Mouse (Mus musculus) hindbrain, embryonic 12.5 days (tissue): Measurements from ENCODE around the gene Ap2a2. TPM values are rescaled to one million over a fixed set of nuclear protein-coding genes. Genes with fewer than 3 reads are reported as not detected.
A peak's percentile ranks its signal among the peaks of the same experiment; 100 is the strongest.
"Not testable (repeated sequence)": the region's sequence is repeated elsewhere in the genome, so short reads cannot be mapped to it uniquely, and the experiment has no call there.

ENCODE experiments used
- ATAC-seq: fragments of 200-750 bp; cut with Nextera tagmentation; 2 replicates; pipeline ENCODE4 v1.8.0; 2017; ENCODE audit warnings: moderate TSS enrichment; ENCODE audit not compliant: low FRiP score
- H3K27ac ChIP-seq: fragments of 300-500 bp; sonication (generic); 2 replicates; pipeline ENCODE4 v1.5.1; 2016; ENCODE audit warnings: mild to moderate bottlenecking
- H3K27me3 ChIP-seq: fragments of 300-500 bp; sonication (generic); 2 replicates; pipeline ENCODE4 v1.6.1; 2016; ENCODE audit warnings: mild to moderate bottlenecking
- H3K36me3 ChIP-seq: fragments of 300-500 bp; sonication (generic); 2 replicates; pipeline ENCODE4 v1.6.1; 2016; ENCODE audit warnings: mild to moderate bottlenecking
- H3K4me1 ChIP-seq: fragments of 300-500 bp; sonication (generic); 2 replicates; pipeline ENCODE4 v1.6.1; 2016
- H3K4me2 ChIP-seq: fragments of 300-500 bp; sonication (generic); replicated peaks from 2 replicates; pipeline ENCODE4 v1.6.1; 2016; ENCODE audit warnings: mild to moderate bottlenecking
- H3K4me3 ChIP-seq: fragments of 300-500 bp; sonication (generic); 2 replicates; pipeline ENCODE4 v1.5.1; 2016; ENCODE audit warnings: mild to moderate bottlenecking
- H3K9ac ChIP-seq: fragments of 300-500 bp; sonication (generic); 2 replicates; pipeline ENCODE4 v1.6.1; 2016; ENCODE audit warnings: mild to moderate bottlenecking, moderate library complexity
- H3K9me3 ChIP-seq: fragments of 300-500 bp; sonication (generic); replicated peaks from 2 replicates; pipeline ENCODE4 v1.6.1; 2016; ENCODE audit warnings: mild to moderate bottlenecking
- WGBS: fragments of 180-500 bp; shearing (Covaris S2); methylation state at CpG from one replicate; pipeline ENCODE4 v1.1.7; 2016; 5-methylcytosine and 5-hydroxymethylcytosine counted together
- polyA plus RNA-seq: library from polyadenylated mRNA; unstranded; fragments of >200 nt; fragmentation: Nextera tagmentation; extraction: Ambion mirVana; gene quantifications from 2 replicates; pipeline ENCODE4 v1.2.1, GENCODE M21; 2016

Ap2a2 gene
- polyA plus RNA-seq, 1 experiment from 2014 or later = 114 TPM

GRCm38 (mm10) chr7:141611711-141612370 is 49.9 kb downstream of the Ap2a2 start:
- Histone ChIP-seq H3K27me3 (no peaks in the 10 kb centered on the region), H3K4me3 (no peak overlapping the region), H3K9me3 (no peaks in the 10 kb centered on the region), H3K4me2 (no peak overlapping the region), H3K27ac (no peak overlapping the region), H3K36me3 (peaks cover 77% of the 10 kb centered on the region), H3K9ac (no peak overlapping the region), H3K4me1 (no peaks in the 10 kb centered on the region)
- 90% methylated on average over 8 of the region's 8 CpGs for WGBS
- no peak for ATAC-seq

GRCm38 (mm10) chr7:141612371-141612760 is 50.4 kb downstream of the Ap2a2 start:
- Histone ChIP-seq H3K27me3 (no peaks in the 10 kb centered on the region), H3K36me3 (peaks cover 80% of the 10 kb centered on the region), H3K4me3 (no peak overlapping the region), H3K4me2 (no peak overlapping the region), H3K9ac (no peak overlapping the region), H3K27ac (no peak overlapping the region), H3K4me1 (no peaks in the 10 kb centered on the region), H3K9me3 (no peaks in the 10 kb centered on the region)
- ATAC-seq = no peak
- WGBS = 93% methylated on average over 18 of the region's 18 CpGs

- Histone ChIP-seq H3K4me2 (no peak overlapping the region), H3K9ac (no peak overlapping the region), H3K4me1 (no peaks in the 10 kb centered on the region), H3K36me3 (peaks cover 80% of the 10 kb centered on the region), H3K27me3 (no peaks in the 10 kb centered on the region), H3K4me3 (no peak overlapping the region), H3K27ac (no peak overlapping the region), H3K9me3 (no peaks in the 10 kb centered on the region)
- ATAC-seq = no peak
- 86% methylated on average over 13 of the region's 13 CpGs for WGBS
Measured at GRCm38 (mm10) chr7:141612791-141613190, 50.8 kb downstream of the Ap2a2 start.

- H3K4me1 ChIP-seq = no peaks in the 10 kb centered on the region
- H3K9me3 ChIP-seq = no peaks in the 10 kb centered on the region
- no peak for ATAC-seq
- no peak overlapping the region for H3K9ac ChIP-seq
- no peak overlapping the region for H3K4me3 ChIP-seq
- peaks cover 83% of the 10 kb centered on the region for H3K36me3 ChIP-seq
- WGBS = 93% methylated on average over 5 of the region's 5 CpGs
- no peak overlapping the region for H3K4me2 ChIP-seq
- H3K27ac ChIP-seq = no peak overlapping the region
- no peaks in the 10 kb centered on the region for H3K27me3 ChIP-seq
Measured at GRCm38 (mm10) chr7:141614329-141614832, 52.4 kb downstream of the Ap2a2 start.

GRCm38 (mm10) chr7:141624214-141624613 is 62.2 kb downstream of the Ap2a2 start:
- Histone ChIP-seq H3K9me3 (no peaks in the 10 kb centered on the region), H3K4me1 (no peaks in the 10 kb centered on the region), H3K9ac (no peak overlapping the region), H3K36me3 (peaks cover 81% of the 10 kb centered on the region), H3K4me3 (no peak overlapping the region), H3K27me3 (no peaks in the 10 kb centered on the region), H3K4me2 (no peak overlapping the region), H3K27ac (no peak overlapping the region)
- WGBS = 90% methylated on average over 2 of the region's 2 CpGs
- ATAC-seq = no peak

GRCm38 (mm10) chr7:141625120-141625810 is 63.3 kb downstream of the Ap2a2 start:
- Histone ChIP-seq H3K4me1 (no peaks in the 10 kb centered on the region), H3K9me3 (no peaks in the 10 kb centered on the region), H3K4me2 (no peak overlapping the region), H3K27ac (no peak overlapping the region), H3K36me3 (peaks cover 86% of the 10 kb centered on the region), H3K4me3 (no peak overlapping the region), H3K27me3 (no peaks in the 10 kb centered on the region), H3K9ac (no peak overlapping the region)
- 96% methylated on average over 6 of the region's 6 CpGs for WGBS
- no peak for ATAC-seq

- H3K36me3 ChIP-seq = peaks cover 86% of the 10 kb centered on the region
- H3K27ac ChIP-seq = no peak overlapping the region
- H3K27me3 ChIP-seq = no peaks in the 10 kb centered on the region
- H3K4me3 ChIP-seq = no peak overlapping the region
- no peak for ATAC-seq
- no peaks in the 10 kb centered on the region for H3K4me1 ChIP-seq
- WGBS = 91% methylated on average over 2 of the region's 2 CpGs
- no peak overlapping the region for H3K9ac ChIP-seq
- no peaks in the 10 kb centered on the region for H3K9me3 ChIP-seq
- no peak overlapping the region for H3K4me2 ChIP-seq
Measured at GRCm38 (mm10) chr7:141628018-141628417, 66.0 kb downstream of the Ap2a2 start.

GRCm38 (mm10) chr7:141629241-141629640 is 67.3 kb downstream of the Ap2a2 start:
- Histone ChIP-seq H3K4me1 (no peaks in the 10 kb centered on the region), H3K27ac (no peak overlapping the region), H3K36me3 (peaks cover 90% of the 10 kb centered on the region), H3K9ac (no peak overlapping the region), H3K4me2 (no peak overlapping the region), H3K4me3 (no peak overlapping the region), H3K27me3 (no peaks in the 10 kb centered on the region), H3K9me3 (no peaks in the 10 kb centered on the region)
- no peak for ATAC-seq
- WGBS = 93% methylated on average over 3 of the region's 3 CpGs

GRCm38 (mm10) chr7:141638077-141638476 is 76.1 kb downstream of the Ap2a2 start:
- not testable (repeated sequence) for H3K27me3 ChIP-seq, H3K9ac ChIP-seq, H3K4me2 ChIP-seq, H3K27ac ChIP-seq, H3K4me1 ChIP-seq, H3K4me3 ChIP-seq, H3K9me3 ChIP-seq
- H3K36me3 ChIP-seq = peaks cover 21% of the 10 kb centered on the region
- 99% methylated on average over 2 of the region's 3 CpGs for WGBS
- ATAC-seq = peak; percentile 44

GRCm38 (mm10) chr7:141638513-141639334 is 76.8 kb downstream of the Ap2a2 start:
- H3K9me3 ChIP-seq, H3K27me3 ChIP-seq, H3K4me2 ChIP-seq, H3K4me1 ChIP-seq, H3K9ac ChIP-seq, H3K27ac ChIP-seq, H3K4me3 ChIP-seq: not testable (repeated sequence)
- H3K36me3 ChIP-seq = peaks cover 15% of the 10 kb centered on the region
- ATAC-seq = peak; percentile 67
- 93% methylated on average over 6 of the region's 8 CpGs for WGBS

- not testable (repeated sequence) for H3K4me3 ChIP-seq, H3K27ac ChIP-seq, H3K27me3 ChIP-seq, H3K36me3 ChIP-seq, H3K9me3 ChIP-seq, H3K9ac ChIP-seq, H3K4me1 ChIP-seq, H3K4me2 ChIP-seq
- peak; percentile 67 for ATAC-seq
- 87% methylated on average over 5 of the region's 5 CpGs for WGBS
Measured at GRCm38 (mm10) chr7:141639335-141639890, 77.4 kb downstream of the Ap2a2 start.

GRCm38 (mm10) chr7:141642375-141642774 is 80.4 kb downstream of the Ap2a2 start:
- WGBS = 100% methylated on average over 1 of the region's 1 CpGs
- Histone ChIP-seq H3K4me2 (no peak overlapping the region), H3K27ac (no peak overlapping the region), H3K9me3 (no peaks in the 10 kb centered on the region), H3K27me3 (no peaks in the 10 kb centered on the region), H3K9ac (no peak overlapping the region), H3K36me3 (no peaks in the 10 kb centered on the region), H3K4me3 (no peak overlapping the region), H3K4me1 (no peaks in the 10 kb centered on the region)
- no peak for ATAC-seq
